Mouse (Mus musculus): ENCODE results near the gene Col13a1.

GRCm38 (mm10) chr10:61798133-61798576, 180.8 kb downstream of the Col13a1 start:
- TF ChIP-seq CTCF (IDR thresholded peaks at IDR 0.05; ENCODE audit: low read depth, low read length), result no peak
- no peak for TF ChIP-seq POLR2A (IDR thresholded peaks at IDR 0.05; ENCODE audit: extremely low read depth, insufficient read depth, low read length)

Data from liver, adult 2 months (tissue).